Mouse (Mus musculus): ENCODE measurements around the gene Tenm4. TPM values are rescaled to one million over a fixed set of nuclear protein-coding genes. Genes with fewer than 3 reads are reported as not detected.

Tenm4 gene
- polyA plus RNA-seq, 1 experiment from 2014 or later, result 4.5 TPM

- DNase-seq (ENCODE audit: low spot score), result no peak
These were observed 299.8 kb downstream of the Tenm4 start for GRCm38 (mm10) chr7:96470821-96471220.

DNA sequence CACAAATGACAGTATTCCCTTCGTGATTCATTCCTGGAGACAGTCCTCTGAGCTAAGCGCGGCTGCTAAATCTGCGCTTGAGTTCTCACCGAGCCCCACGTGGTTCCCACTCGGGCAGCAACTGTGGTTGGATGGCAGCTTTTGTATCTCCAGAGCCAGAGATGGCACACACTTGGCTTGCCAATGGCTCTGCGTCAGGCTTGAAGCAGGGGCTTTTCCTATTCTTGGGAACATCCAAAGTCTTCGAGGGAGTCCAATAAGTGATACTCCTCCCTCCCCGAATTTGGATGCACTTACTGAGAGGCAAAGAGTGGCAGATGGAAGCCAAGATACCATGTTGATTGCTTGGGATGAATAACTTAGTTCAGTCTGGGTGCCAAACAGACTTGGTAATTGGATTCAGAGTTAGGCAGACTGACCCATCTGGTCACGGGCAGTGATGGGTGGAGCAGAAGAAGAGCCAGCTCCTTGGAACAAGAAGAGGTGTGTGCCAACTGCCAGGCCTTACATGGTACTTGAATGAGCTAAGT lies 303.6 kb downstream of the Tenm4 start:
- DNase-seq (ENCODE audit: low spot score), result no peak

GRCm38 (mm10) chr7:96476987-96477613 lies 306.1 kb downstream of the Tenm4 start:
- no peak for DNase-seq (ENCODE audit: low spot score)

DNA sequence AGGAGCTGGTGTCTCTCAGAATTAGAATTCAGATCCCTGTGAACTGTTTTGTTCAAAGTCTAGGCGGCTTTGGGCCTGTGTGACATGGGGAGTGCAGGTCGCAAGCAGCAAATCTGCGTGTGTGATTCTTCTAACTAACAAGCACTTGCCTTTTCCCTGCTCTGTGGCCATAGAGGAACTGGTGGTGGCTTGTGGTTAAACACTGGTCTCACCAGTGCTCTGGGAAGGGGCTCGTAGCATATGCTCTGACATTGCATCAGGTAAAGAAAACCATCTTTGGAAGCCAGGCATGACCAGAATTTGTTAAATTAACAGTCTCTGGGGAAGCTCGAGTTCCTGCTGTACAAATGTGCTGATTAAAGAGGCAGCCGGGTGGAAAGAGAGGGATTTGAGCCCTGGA lies 308.1 kb downstream of the Tenm4 start:
- DNase-seq (ENCODE audit: low spot score), result no peak

DNA sequence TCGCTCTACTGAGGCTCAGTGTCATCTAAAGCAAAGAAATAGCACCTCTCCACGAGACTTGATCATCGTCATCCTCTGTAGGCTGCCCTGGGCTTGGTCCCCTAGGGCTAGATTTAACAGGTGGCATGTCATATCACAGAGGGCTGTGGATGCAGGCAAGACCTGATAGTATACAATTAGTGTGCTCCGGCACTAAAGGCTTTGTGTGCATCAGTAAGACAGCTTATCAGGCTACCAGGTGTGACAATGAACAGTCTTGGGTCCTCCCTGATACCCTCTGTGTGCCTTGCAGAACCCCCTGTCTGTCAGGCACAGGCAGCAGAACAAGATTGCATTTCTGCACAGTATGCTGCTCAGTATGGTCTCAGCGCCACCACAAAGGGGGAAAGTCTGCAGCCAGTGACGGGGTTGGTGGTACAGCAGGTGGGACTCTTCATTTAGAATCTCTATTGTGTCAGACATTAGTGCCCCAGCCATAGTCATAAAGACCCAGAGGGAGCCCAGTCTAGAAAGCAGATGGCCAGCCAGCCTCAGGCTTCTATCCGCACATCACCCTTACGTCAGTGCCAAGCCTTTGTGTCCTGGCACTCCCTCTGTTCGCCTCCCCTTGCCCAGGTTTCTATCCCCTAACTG lies 309.4 kb downstream of the Tenm4 start:
- DNase-seq (ENCODE audit: low spot score), result no peak

DNA sequence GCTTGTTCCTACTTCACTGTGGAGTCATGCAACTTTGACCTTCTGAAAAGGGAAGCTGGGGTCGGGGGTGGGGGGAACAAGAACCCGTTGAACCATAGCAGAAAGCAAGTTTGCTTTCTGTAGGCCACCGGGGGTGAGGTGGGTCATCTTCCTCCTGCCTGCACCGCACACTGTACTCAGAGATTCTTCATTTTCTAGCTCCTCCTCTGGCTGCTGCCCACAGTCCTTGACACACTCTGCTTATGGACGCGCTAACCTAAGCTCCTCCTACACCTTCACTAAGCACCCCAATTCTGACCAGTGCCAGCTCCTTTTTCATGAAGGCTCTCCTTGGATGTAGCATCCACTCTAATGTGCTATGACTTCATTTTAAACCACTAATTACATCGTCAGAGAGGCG lies 311.9 kb downstream of the Tenm4 start:
- no peak for DNase-seq (ENCODE audit: low spot score)

DNA sequence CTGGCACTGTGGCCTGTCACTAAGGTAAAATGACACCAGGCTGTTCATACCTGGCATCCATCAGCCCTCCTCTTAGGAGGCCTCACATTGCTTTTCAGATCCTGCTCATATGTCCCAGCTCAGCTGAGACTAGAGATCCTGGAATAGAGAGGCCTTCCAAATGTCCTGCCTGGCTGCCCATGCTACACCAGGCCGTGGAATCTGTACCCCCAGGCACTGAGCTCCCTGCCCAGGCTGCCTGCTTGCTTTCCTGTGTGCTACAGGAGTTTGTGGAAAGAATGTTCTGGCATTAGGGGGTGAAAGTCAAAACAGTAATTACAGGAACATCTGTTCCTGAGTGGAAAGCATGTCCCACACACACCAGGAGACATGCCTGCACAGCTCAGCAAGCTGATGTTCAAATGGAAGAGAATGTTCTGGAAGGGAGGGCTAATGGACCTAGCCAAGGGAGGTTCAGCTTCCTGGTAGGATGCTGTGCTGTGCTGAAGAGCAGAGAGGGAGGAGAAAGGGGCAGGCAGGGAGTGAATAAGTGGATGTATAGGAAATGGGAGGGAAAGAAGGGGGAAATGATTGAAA lies 313.0 kb downstream of the Tenm4 start:
- no peak for DNase-seq (ENCODE audit: low spot score)

DNA sequence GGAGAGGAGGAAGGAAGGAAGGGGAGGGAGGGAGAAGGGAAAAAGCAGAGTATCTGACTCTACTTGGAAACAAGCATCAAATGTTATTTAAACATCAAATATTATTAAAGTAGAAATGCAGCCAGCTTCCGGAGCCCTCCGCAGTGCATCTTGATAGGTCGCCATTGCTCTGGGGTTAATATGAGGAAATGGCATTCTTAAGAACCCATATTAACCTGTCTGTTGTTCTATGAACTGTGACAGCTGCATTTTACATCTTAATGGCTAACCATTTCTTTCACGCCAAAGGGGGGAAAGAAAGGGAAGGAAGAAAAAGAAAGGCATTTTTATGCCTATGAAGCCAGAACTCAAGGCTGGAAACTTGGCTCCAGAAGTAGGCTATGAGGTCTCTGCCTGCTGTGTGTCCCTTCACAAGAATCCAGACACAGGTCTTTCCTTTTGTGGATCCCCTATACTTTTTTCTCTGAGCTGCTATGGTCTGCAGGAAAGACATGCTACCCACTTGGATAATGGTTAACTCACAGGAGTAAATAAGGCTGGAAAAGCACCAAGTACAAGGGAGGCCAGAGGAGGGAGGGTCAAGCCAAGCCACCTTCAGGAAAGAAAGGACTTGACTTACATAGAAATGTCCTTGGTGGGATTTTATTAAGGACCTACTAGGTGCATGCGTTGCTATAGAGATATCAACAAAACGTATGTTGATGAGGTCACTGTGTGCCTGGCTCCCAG lies 318.5 kb downstream of the Tenm4 start:
- DNase-seq (ENCODE audit: low spot score), result no peak

- DNase-seq (ENCODE audit: low spot score), result no peak
These were observed 320.9 kb downstream of the Tenm4 start for GRCm38 (mm10) chr7:96491896-96492295.

GRCm38 (mm10) chr7:96492696-96493095 lies 321.6 kb downstream of the Tenm4 start:
- no peak for DNase-seq (ENCODE audit: low spot score)

DNA sequence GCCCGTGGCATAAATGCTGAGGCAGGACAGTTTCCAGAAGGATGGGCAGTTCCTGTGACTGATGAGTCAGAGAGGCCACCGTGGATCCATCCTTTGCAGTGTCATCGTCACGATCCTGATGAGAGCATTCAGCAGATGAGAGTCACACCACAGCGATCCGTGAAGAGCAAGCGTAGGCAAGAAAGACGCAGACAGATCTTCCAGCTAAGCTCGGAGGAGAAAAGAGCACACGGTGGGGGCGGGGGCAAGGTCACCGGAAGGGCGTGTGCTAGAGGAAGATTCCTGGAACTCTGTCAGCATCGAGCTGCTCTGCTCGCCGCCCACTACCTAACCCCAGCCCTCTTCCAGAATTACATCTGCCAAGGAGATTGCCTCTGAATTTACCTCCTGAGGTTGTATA lies 323.0 kb downstream of the Tenm4 start:
- no peak for DNase-seq (ENCODE audit: low spot score)

DNA sequence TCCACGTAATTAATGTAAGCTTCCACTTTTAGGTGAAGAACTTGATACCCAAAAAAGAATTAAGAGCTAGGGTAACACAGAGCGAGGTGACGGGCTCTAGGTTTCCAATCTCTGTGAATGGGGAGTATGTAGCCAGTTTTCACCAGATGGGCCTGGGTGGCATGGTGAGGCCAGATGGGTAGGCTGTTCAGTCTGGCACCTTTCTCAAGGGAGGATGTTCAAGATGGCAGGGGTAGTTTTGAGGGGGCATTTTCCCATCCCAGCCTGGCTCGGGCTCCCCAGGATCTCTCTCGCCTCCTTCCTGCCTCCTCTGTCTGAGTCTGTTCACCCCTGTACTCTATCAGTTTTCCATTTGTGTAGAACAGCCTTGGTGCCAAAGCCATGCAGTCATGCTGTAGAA lies 329.1 kb downstream of the Tenm4 start:
- DNase-seq (ENCODE audit: low spot score), result no peak

DNA sequence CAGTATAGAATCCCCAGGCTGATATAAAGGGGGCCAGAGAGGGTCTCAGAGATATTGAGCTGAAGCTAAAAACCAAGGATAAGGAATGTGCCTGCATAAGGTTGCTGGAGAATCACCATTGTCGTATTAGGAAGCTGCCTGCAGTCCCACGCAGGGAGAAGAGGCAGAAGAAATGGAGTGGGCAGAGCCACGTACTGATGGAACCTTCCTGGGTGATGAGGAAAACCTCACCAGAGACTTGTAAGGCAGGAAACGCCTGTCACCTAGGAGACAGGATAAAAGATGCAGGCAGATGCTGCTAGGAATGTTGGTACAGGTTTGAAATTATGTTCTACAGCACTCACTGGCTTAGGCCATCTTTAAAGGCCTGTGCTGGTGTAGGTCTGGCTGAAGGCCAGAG lies 329.8 kb downstream of the Tenm4 start:
- DNase-seq (ENCODE audit: low spot score), result no peak

GRCm38 (mm10) chr7:96502321-96502973 lies 331.4 kb downstream of the Tenm4 start:
- no peak for DNase-seq (ENCODE audit: low spot score)

DNA sequence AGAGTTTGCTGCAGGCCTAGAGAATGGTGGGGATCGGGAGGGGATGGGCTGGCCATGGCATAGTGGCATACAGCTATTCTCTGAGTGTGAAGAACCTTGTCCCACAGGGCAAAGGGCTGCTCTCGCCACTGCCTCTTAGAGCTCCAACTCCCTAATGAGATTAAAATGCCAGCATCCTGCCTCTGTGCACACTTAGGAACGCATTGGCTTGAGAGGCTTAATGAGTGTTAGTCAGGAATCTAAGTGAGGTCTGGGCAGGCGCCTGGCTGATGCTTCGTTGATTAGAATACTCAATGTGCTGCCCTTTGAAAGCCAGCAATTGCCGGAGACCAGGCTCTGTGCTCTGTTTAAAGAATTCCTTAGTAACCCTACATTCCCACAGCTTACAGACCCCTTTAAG lies 334.5 kb downstream of the Tenm4 start:
- no peak for DNase-seq (ENCODE audit: low spot score)

GRCm38 (mm10) chr7:96507046-96507445 lies 336.0 kb downstream of the Tenm4 start:
- no peak for DNase-seq (ENCODE audit: low spot score)

GRCm38 (mm10) chr7:96510396-96510795 lies 339.4 kb downstream of the Tenm4 start:
- no peak for DNase-seq (ENCODE audit: low spot score)

DNA sequence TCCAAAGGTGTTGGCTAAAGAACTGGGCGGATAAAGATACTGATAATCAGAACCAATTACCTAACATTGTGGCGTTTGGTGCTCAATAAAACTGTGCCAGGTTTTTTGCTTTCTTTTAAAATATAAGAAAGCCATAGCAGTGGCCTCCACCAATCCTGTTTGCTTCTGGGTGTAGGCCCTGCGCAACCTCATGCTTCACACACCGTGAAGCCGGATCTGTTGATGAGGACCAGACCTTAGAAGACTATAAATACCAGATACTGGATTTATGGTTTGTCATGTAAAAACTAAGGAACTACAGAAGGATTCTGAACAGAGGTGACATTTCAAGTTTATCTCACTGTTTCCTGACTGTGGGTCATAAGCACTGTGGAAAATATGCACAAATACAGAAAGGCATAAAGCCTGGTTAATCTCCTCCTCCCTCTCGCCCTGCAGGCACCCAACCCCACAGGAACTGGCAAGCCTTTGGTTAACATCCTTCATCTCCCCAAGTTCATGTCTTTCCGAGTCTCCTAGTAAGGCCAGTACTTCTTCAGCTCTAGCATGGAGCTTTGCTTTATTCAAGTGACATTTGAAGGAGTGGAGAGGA lies 340.1 kb downstream of the Tenm4 start:
- no peak for DNase-seq (ENCODE audit: low spot score)

- DNase-seq (ENCODE audit: low spot score), result no peak
These were observed 341.0 kb downstream of the Tenm4 start for GRCm38 (mm10) chr7:96511953-96512511.

GRCm38 (mm10) chr7:96519216-96519615 lies 348.2 kb downstream of the Tenm4 start:
- DNase-seq (ENCODE audit: low spot score), result peak; percentile 31

- DNase-seq (ENCODE audit: low spot score), result no peak
These were observed 350.9 kb downstream of the Tenm4 start for GRCm38 (mm10) chr7:96521956-96522355.

Measured in thymus, postnatal 0 days (tissue).